Mouse (Mus musculus) embryonic facial prominence, embryonic 14.5 days (tissue): Measurements from ENCODE around the gene Lrrc75a. TPM values are rescaled to one million over a fixed set of nuclear protein-coding genes. Genes with fewer than 3 reads are reported as not detected.

Experiments used
- ATAC-seq: fragments of 200-750 bp; cut with Nextera tagmentation; 2 replicates; pipeline ENCODE4 v1.8.0; 2017; ENCODE audit warnings: low read depth, moderate number of reproducible peaks, moderate TSS enrichment
- DNase-seq: peaks from one replicate; pipeline ENCODE4 v3.0.0-alpha.2; 2015; ENCODE audit warnings: low spot score
- H3K27ac ChIP-seq: fragments of 300-500 bp; sonication (generic); replicated peaks from 2 replicates; pipeline ENCODE4 v1.5.1; 2014; ENCODE audit warnings: low read depth, mild to moderate bottlenecking, low read length, moderate library complexity
- H3K27me3 ChIP-seq: fragments of 300-500 bp; sonication (generic); replicated peaks from 2 replicates; pipeline ENCODE4 v1.6.1; 2014; ENCODE audit warnings: low read length; ENCODE audit not compliant: control insufficient read depth, insufficient read depth
- H3K36me3 ChIP-seq: fragments of 300-500 bp; sonication (generic); 2 replicates; pipeline ENCODE4 v1.6.1; 2014; ENCODE audit warnings: low read length, mixed read lengths; ENCODE audit not compliant: control insufficient read depth, insufficient read depth
- H3K4me1 ChIP-seq: fragments of 300-500 bp; sonication (generic); 2 replicates; pipeline ENCODE4 v1.6.1; 2014; ENCODE audit warnings: antibody characterized with exemption, low read length; ENCODE audit not compliant: control insufficient read depth, insufficient read depth
- H3K4me2 ChIP-seq: fragments of 300-500 bp; sonication (generic); 2 replicates; pipeline ENCODE4 v1.6.1; 2014; ENCODE audit warnings: low read depth, mild to moderate bottlenecking, low read length, moderate library complexity, mixed read lengths
- H3K4me3 ChIP-seq: fragments of 300-500 bp; sonication (generic); 2 replicates; pipeline ENCODE4 v1.5.1; 2014; ENCODE audit warnings: low read depth, mild to moderate bottlenecking, low read length
- H3K9ac ChIP-seq: fragments of 300-500 bp; sonication (generic); 2 replicates; pipeline ENCODE4 v1.6.1; 2014; ENCODE audit warnings: low read depth, mild to moderate bottlenecking, low read length, moderate library complexity, mixed read lengths
- H3K9me3 ChIP-seq: fragments of 300-500 bp; sonication (generic); 2 replicates; pipeline ENCODE4 v1.6.1; 2016; ENCODE audit warnings: low read length; ENCODE audit not compliant: control insufficient read depth
- WGBS: fragments of 180-500 bp; shearing (Covaris S2); extraction: QIAGEN DNeasy Blood & Tissue Kit; methylation state at CpG from one replicate; pipeline ENCODE4 v1.1.7; 2014; 5-methylcytosine and 5-hydroxymethylcytosine counted together
- polyA plus RNA-seq: library from polyadenylated mRNA; unstranded; fragments of >200 nt; fragmentation: Nextera tagmentation; extraction: Ambion mirVana; gene quantifications from 2 replicates; pipeline ENCODE4 v1.2.1, GENCODE M21; 2014

Lrrc75a gene
- polyA plus RNA-seq, 1 experiment from 2014 or later, result 17.2 TPM

DNA sequence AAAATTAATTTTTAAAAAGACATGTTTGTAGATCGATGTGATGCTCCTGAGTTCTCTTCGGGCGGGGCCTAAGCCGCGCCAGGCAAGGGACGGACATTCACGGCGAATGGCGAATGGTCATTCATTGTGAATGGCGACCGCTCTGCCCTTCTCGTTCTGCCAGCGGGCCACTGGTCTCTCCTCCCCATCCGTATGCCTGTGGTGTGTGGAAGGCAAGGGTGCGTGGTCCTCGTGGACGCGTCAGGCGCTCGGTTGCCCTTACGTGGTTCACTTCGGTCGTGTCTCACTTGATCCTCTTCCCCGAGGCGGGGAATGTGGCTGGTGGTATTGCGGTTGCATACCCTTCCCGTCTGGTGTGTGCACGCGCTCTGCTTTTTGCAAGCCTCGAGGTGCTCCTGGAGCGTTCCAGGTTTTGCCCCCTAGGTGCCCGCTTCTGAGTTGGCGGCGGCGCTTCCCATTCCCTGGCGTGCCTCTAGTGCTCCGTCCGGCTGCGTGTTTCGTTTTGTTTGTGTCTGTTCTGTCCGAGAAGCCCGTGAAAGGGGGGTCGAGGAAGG, 87.8 kb downstream of the Lrrc75a start:
- Histone ChIP-seq H3K4me1 (0 out of 2 replicates have a peak, but pooled peaks cover 3% of the 10 kb centered on the region), H3K9me3 (no peaks in the 10 kb centered on the region), H3K9ac (peak overlapping the region; percentile 53), H3K27me3 (no peaks in the 10 kb centered on the region), H3K4me2 (peak overlapping the region; percentile 61), H3K4me3 (peak overlapping the region; percentile 36), H3K36me3 (0 out of 2 replicates have a peak, but pooled peaks cover under 1% of the 10 kb centered on the region), H3K27ac (no peak overlapping the region)
- ATAC-seq, result no peak
- WGBS, result 33% methylated on average over 43 of the region's 43 CpGs
- DNase-seq, result peak; percentile 37

- H3K4me3 ChIP-seq, result no peak overlapping the region
- WGBS, result 57% methylated on average over 5 of the region's 6 CpGs
- no peak overlapping the region for H3K4me2 ChIP-seq
- H3K9ac ChIP-seq, result no peak overlapping the region
- ATAC-seq, result no peak
- H3K36me3 ChIP-seq, result peaks cover 15% of the 10 kb centered on the region
- peaks cover 8% of the 10 kb centered on the region for H3K4me1 ChIP-seq
- no peaks in the 10 kb centered on the region for H3K9me3 ChIP-seq
- no peak overlapping the region for H3K27ac ChIP-seq
- no peaks in the 10 kb centered on the region for H3K27me3 ChIP-seq
- DNase-seq, result no peak
Observed at GRCm38 (mm10) chr11:62558961-62559646, 89.2 kb downstream of the Lrrc75a start.

GRCm38 (mm10) chr11:62558152-62558551, 90.2 kb downstream of the Lrrc75a start:
- H3K9me3 ChIP-seq, result no peaks in the 10 kb centered on the region
- DNase-seq, result no peak
- no peak overlapping the region for H3K27ac ChIP-seq
- peaks cover 25% of the 10 kb centered on the region for H3K36me3 ChIP-seq
- no peak overlapping the region for H3K4me3 ChIP-seq
- no peaks in the 10 kb centered on the region for H3K27me3 ChIP-seq
- WGBS, result 40% methylated on average over 2 of the region's 2 CpGs
- H3K9ac ChIP-seq, result no peak overlapping the region
- H3K4me2 ChIP-seq, result no peak overlapping the region
- peaks cover 18% of the 10 kb centered on the region for H3K4me1 ChIP-seq
- no peak for ATAC-seq

GRCm38 (mm10) chr11:62557205-62557604, 91.1 kb downstream of the Lrrc75a start:
- no peaks in the 10 kb centered on the region for H3K27me3 ChIP-seq
- no peak overlapping the region for H3K27ac ChIP-seq
- DNase-seq (no peak), ATAC-seq (no peak)
- no peaks in the 10 kb centered on the region for H3K9me3 ChIP-seq
- 73% methylated on average over 5 of the region's 5 CpGs for WGBS
- no peak overlapping the region for H3K4me3 ChIP-seq
- no peak overlapping the region for H3K9ac ChIP-seq
- peaks cover 28% of the 10 kb centered on the region for H3K36me3 ChIP-seq
- H3K4me1 ChIP-seq, result peaks cover 18% of the 10 kb centered on the region
- no peak overlapping the region for H3K4me2 ChIP-seq

- Histone ChIP-seq H3K9ac (no peak overlapping the region), H3K27me3 (no peaks in the 10 kb centered on the region), H3K27ac (no peak overlapping the region; the same call in 1 of the 2 replicates), H3K9me3 (no peaks in the 10 kb centered on the region), H3K36me3 (peaks cover 28% of the 10 kb centered on the region), H3K4me1 (peaks cover 18% of the 10 kb centered on the region), H3K4me3 (no peak overlapping the region), H3K4me2 (no peak overlapping the region)
- no peak for ATAC-seq
- DNase-seq, result no peak
Observed at GRCm38 (mm10) chr11:62555896-62556412, 92.4 kb downstream of the Lrrc75a start.

GRCm38 (mm10) chr11:62554934-62555517, 93.3 kb downstream of the Lrrc75a start:
- Histone ChIP-seq H3K9ac (no peak overlapping the region), H3K4me2 (peak overlapping the region; percentile 97; the same call in 1 of the 2 replicates), H3K36me3 (peaks cover 28% of the 10 kb centered on the region), H3K27me3 (no peaks in the 10 kb centered on the region), H3K4me1 (peaks cover 18% of the 10 kb centered on the region), H3K4me3 (no peak overlapping the region), H3K9me3 (no peaks in the 10 kb centered on the region), H3K27ac (no peak overlapping the region)
- ATAC-seq (no peak), DNase-seq (no peak)

Other genes starting within 250 kb of the Lrrc75a start
- gene Pigl, start 190.1 kb downstream of the Lrrc75a start, polyA plus RNA-seq, result 6.6 and 8.5 TPM in 2 replicates
- 144 and 154 TPM in 2 replicates for gene Ncor1, start 190.0 kb downstream of the Lrrc75a start, polyA plus RNA-seq
- gene Cenpv, start 109.3 kb downstream of the Lrrc75a start, polyA plus RNA-seq, result 26.0 and 27.5 TPM in 2 replicates
- 3,072 and 3,339 TPM in 2 replicates for gene Ubb, start 97.4 kb downstream of the Lrrc75a start, polyA plus RNA-seq
- 5.3 and 6.4 TPM in 2 replicates for gene Trpv2, start 74.0 kb downstream of the Lrrc75a start, polyA plus RNA-seq
- gene Mmgt2, start 141 bp upstream of the Lrrc75a start, polyA plus RNA-seq, result 48.4 and 54.3 TPM in 2 replicates
- 7.7 and 7.8 TPM in 2 replicates for gene Zfp287, start 83.4 kb upstream of the Lrrc75a start, polyA plus RNA-seq
- not detected in 2 replicates for gene Gm10428, start 104.6 kb upstream of the Lrrc75a start, polyA plus RNA-seq
- 17.8 and 26.7 TPM in 2 replicates for gene Zfp286, start 140.9 kb upstream of the Lrrc75a start, polyA plus RNA-seq
- 14.3 and 16.5 TPM in 2 replicates for gene Trim16, start 171.7 kb upstream of the Lrrc75a start, polyA plus RNA-seq
- 0.60 and 0.62 TPM in 2 replicates for gene Fbxw10, start 198.5 kb upstream of the Lrrc75a start, polyA plus RNA-seq
- gene Tvp23b, start 230.9 kb upstream of the Lrrc75a start, polyA plus RNA-seq, result 74.2 and 82.0 TPM in 2 replicates